31 mouse cellular contexts compared by ENCODE assay signal in genomic region chr9:83043790-83044189, GRCm38 (mm10).
"Had no signal": no experiment of that assay in that cellular context is flagged by ENCODE, and none has a peak within 500 bp of the region (broad histone marks: within the 10 kb centered on the region; RNA-seq: fewer than 3 reads in every experiment).

No protein-coding gene starts in this region.

- H3K27ac ChIP-seq: left cerebral cortex, adult 2 months; limb, embryonic 10.5 days; limb, embryonic 12.5 days; limb, embryonic 13.5 days; limb, embryonic 15.5 days; liver, embryonic 12.5 days; liver, embryonic 13.5 days; liver, embryonic 14.5 days; liver, embryonic 15.5 days; lung, embryonic 15.5 days; macrophage; midbrain, embryonic 10.5 days; midbrain, embryonic 12.5 days; midbrain, embryonic 13.5 days; neural tube, embryonic 12.5 days had no signal

- DNase-seq: left cerebral cortex, postnatal 4 days; liver; liver, embryonic 13.5 days; liver, postnatal 0 days; lung, adult 18-20 months; lung, adult 2 months; lung, embryonic 14.5 days; lung, postnatal 10 days; lung, postnatal 14 days; lung, postnatal 36 days; lung, postnatal 4 days; midbrain, embryonic 14.5 days had no signal

- H3K9me3 ChIP-seq: limb, embryonic 10.5 days; limb, embryonic 12.5 days; limb, embryonic 13.5 days; limb, embryonic 15.5 days; liver, embryonic 12.5 days; liver, embryonic 13.5 days; liver, embryonic 15.5 days; lung, embryonic 15.5 days; midbrain, embryonic 10.5 days; midbrain, embryonic 12.5 days; midbrain, embryonic 13.5 days; neural tube, embryonic 12.5 days had no signal

- H3K4me1 ChIP-seq: liver, embryonic 12.5 days; liver, embryonic 13.5 days; liver, embryonic 15.5 days; lung, embryonic 15.5 days; megakaryocyte, embryonic 14.5 days; midbrain, embryonic 13.5 days; neural tube, embryonic 12.5 days had no signal

- ATAC-seq: liver, embryonic 12.5 days; liver, postnatal 0 days; lung, postnatal 0 days; midbrain, embryonic 13.5 days; midbrain, embryonic 16.5 days had no signal

- H3K36me3 ChIP-seq: limb, embryonic 10.5 days; limb, embryonic 12.5 days; limb, embryonic 13.5 days; limb, embryonic 15.5 days; liver, embryonic 12.5 days; liver, embryonic 13.5 days; liver, embryonic 15.5 days; lung, embryonic 15.5 days; midbrain, embryonic 10.5 days; midbrain, embryonic 12.5 days; midbrain, embryonic 13.5 days; neural tube, embryonic 12.5 days had no signal

- H3K4me3 ChIP-seq: left cerebral cortex, adult 2 months; limb, embryonic 10.5 days; limb, embryonic 12.5 days; limb, embryonic 13.5 days; limb, embryonic 15.5 days; liver, embryonic 12.5 days; liver, embryonic 13.5 days; liver, embryonic 15.5 days; lung, embryonic 15.5 days; megakaryocyte, embryonic 14.5 days; midbrain, embryonic 10.5 days; midbrain, embryonic 12.5 days; midbrain, embryonic 13.5 days; myocyte; neural tube, embryonic 12.5 days had no signal

- H3K27me3 ChIP-seq: limb, embryonic 12.5 days; limb, embryonic 13.5 days; limb, embryonic 15.5 days; liver, embryonic 12.5 days; liver, embryonic 13.5 days; liver, embryonic 15.5 days; lung, embryonic 15.5 days; megakaryocyte, embryonic 14.5 days; midbrain, embryonic 12.5 days; midbrain, embryonic 13.5 days; neural tube, embryonic 12.5 days had no signal

- H3K4me2 ChIP-seq: limb, embryonic 12.5 days; limb, embryonic 13.5 days; limb, embryonic 15.5 days; liver, embryonic 11.5 days; liver, embryonic 12.5 days; liver, embryonic 13.5 days; liver, embryonic 15.5 days; lung, embryonic 14.5 days; lung, embryonic 15.5 days; midbrain, embryonic 12.5 days; midbrain, embryonic 13.5 days; neural tube, embryonic 12.5 days had no signal

- H3K9ac ChIP-seq: limb, embryonic 12.5 days; limb, embryonic 13.5 days; limb, embryonic 15.5 days; liver, embryonic 12.5 days; liver, embryonic 13.5 days; liver, embryonic 14.5 days; liver, embryonic 15.5 days; liver, postnatal 0 days; lung, embryonic 14.5 days; lung, embryonic 15.5 days; midbrain, embryonic 12.5 days; midbrain, embryonic 13.5 days; neural tube, embryonic 12.5 days had no signal
